Mouse (Mus musculus) stomach, embryonic 15.5 days (tissue): Measurements from ENCODE around the gene Foxn3. TPM values are rescaled to one million over a fixed set of nuclear protein-coding genes. Genes with fewer than 3 reads are reported as not detected.
A peak's percentile ranks its signal among the peaks of the same experiment; 100 is the strongest.

Experiments used
- ATAC-seq: fragments of 200-750 bp; cut with Nextera tagmentation; 2 replicates; pipeline ENCODE4 v1.8.0; 2017; ENCODE audit warnings: low read depth, moderate number of reproducible peaks, moderate TSS enrichment; ENCODE audit not compliant: insufficient read depth, low FRiP score
- H3K27ac ChIP-seq: fragments of 300-500 bp; sonication (generic); 2 replicates; pipeline ENCODE4 v1.5.1; 2015; ENCODE audit warnings: mild to moderate bottlenecking, inconsistent platforms
- H3K27me3 ChIP-seq: fragments of 300-500 bp; sonication (generic); replicated peaks from 2 replicates; pipeline ENCODE4 v1.6.1; 2015; ENCODE audit warnings: inconsistent platforms
- H3K36me3 ChIP-seq: fragments of 300-500 bp; sonication (generic); 2 replicates; pipeline ENCODE4 v1.6.1; 2015; ENCODE audit warnings: inconsistent platforms
- H3K4me1 ChIP-seq: fragments of 300-500 bp; sonication (generic); 2 replicates; pipeline ENCODE4 v1.6.1; 2015; ENCODE audit warnings: inconsistent platforms
- H3K4me2 ChIP-seq: fragments of 300-500 bp; sonication (generic); 2 replicates; pipeline ENCODE4 v1.6.1; 2015; ENCODE audit warnings: mild to moderate bottlenecking, inconsistent platforms
- H3K4me3 ChIP-seq: fragments of 300-500 bp; sonication (generic); replicated peaks from 2 replicates; pipeline ENCODE4 v1.5.1; 2015; ENCODE audit warnings: inconsistent platforms
- H3K9ac ChIP-seq: fragments of 300-500 bp; sonication (generic); 2 replicates; pipeline ENCODE4 v1.6.1; 2015; ENCODE audit warnings: inconsistent platforms
- H3K9me3 ChIP-seq: fragments of 300-500 bp; sonication (generic); 2 replicates; pipeline ENCODE4 v1.6.1; 2016; ENCODE audit warnings: inconsistent platforms
- WGBS: fragments of 180-500 bp; shearing (Covaris S2); methylation state at CpG from one replicate; pipeline ENCODE4 v1.1.7; 2015; 5-methylcytosine and 5-hydroxymethylcytosine counted together
- polyA plus RNA-seq: library from polyadenylated mRNA; unstranded; fragments of >200 nt; fragmentation: Nextera tagmentation; extraction: Ambion mirVana; gene quantifications from 2 replicates; pipeline ENCODE4 v1.2.1, GENCODE M21; 2015

The Foxn3 gene
- polyA plus RNA-seq, 1 experiment from 2014 or later: 58.0 TPM

DNA sequence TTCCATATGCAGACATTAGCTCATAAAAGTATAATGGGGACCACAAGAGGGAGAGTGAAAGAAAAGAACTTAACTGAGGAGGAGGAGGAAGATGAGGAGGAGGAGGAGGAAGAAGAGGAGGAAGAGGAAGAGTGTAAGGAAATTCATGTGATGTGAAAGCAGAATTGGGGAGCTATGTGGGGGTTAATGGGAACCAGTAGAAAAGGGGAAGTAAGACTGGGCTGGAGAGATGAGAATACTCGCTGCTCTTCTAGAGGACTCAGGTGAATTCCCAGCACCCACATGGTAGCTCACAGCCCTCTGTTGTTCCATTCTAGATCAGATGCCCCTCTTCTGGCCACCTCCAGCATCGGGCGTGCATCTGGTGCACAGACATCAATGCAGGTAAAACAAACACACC, 83.0 kb downstream of the Foxn3 start:
- no peak for ATAC-seq
- Histone ChIP-seq H3K9ac (no peak overlapping the region), H3K9me3 (no peaks in the 10 kb centered on the region), H3K27me3 (no peaks in the 10 kb centered on the region), H3K36me3 (0 out of 2 replicates have a peak, but pooled peaks cover 3% of the 10 kb centered on the region), H3K4me2 (no peak overlapping the region), H3K27ac (no peak overlapping the region), H3K4me3 (no peak overlapping the region), H3K4me1 (no peaks in the 10 kb centered on the region)
- WGBS: 76% methylated on average over 3 of the region's 3 CpGs

GRCm38 (mm10) chr12:99474176-99474575, 89.2 kb downstream of the Foxn3 start:
- Histone ChIP-seq H3K4me1 (no peaks in the 10 kb centered on the region), H3K36me3 (no peaks in the 10 kb centered on the region), H3K9ac (no peak overlapping the region), H3K9me3 (no peaks in the 10 kb centered on the region), H3K27me3 (no peaks in the 10 kb centered on the region), H3K27ac (no peak overlapping the region), H3K4me3 (no peak overlapping the region), H3K4me2 (no peak overlapping the region)
- WGBS: 42% methylated on average over 5 of the region's 5 CpGs
- no peak for ATAC-seq

- WGBS: 71% methylated on average over 10 of the region's 10 CpGs
- no peak overlapping the region for H3K9ac ChIP-seq
- no peak for ATAC-seq
- no peaks in the 10 kb centered on the region for H3K27me3 ChIP-seq
- no peak overlapping the region for H3K4me2 ChIP-seq
- no peaks in the 10 kb centered on the region for H3K4me1 ChIP-seq
- no peak overlapping the region for H3K27ac ChIP-seq
- H3K4me3 ChIP-seq: no peak overlapping the region
- H3K9me3 ChIP-seq: no peaks in the 10 kb centered on the region
- H3K36me3 ChIP-seq: no peaks in the 10 kb centered on the region
Measured at GRCm38 (mm10) chr12:99473406-99474133, 89.8 kb downstream of the Foxn3 start.

DNA sequence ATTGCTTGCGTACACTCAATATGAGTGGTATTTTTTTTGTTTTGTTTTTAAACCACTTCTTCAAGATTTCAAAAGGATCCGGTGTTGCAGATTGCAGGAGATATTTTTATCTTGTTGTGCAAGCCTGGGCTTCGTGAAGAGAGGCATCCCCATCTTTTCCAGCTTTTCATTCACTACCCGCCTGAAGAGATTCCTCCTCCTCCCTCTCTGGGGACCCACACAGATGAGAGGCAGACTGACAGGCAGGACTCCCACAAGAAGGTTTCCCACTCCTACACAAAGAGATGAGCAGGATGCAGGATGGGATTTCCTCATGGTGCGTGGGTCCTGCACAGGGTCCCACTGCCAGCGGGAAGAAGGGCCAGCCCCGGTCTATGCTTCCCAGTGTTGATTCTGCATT, 92.0 kb downstream of the Foxn3 start:
- no peak overlapping the region for H3K4me3 ChIP-seq
- H3K4me1 ChIP-seq: peaks cover 4% of the 10 kb centered on the region; the same call in 1 of the 2 replicates
- H3K36me3 ChIP-seq: no peaks in the 10 kb centered on the region
- H3K27me3 ChIP-seq: no peaks in the 10 kb centered on the region
- no peaks in the 10 kb centered on the region for H3K9me3 ChIP-seq
- H3K27ac ChIP-seq: no peak overlapping the region
- H3K4me2 ChIP-seq: no peak overlapping the region
- WGBS: 81% methylated on average over 7 of the region's 7 CpGs
- ATAC-seq: no peak
- H3K9ac ChIP-seq: no peak overlapping the region

DNA sequence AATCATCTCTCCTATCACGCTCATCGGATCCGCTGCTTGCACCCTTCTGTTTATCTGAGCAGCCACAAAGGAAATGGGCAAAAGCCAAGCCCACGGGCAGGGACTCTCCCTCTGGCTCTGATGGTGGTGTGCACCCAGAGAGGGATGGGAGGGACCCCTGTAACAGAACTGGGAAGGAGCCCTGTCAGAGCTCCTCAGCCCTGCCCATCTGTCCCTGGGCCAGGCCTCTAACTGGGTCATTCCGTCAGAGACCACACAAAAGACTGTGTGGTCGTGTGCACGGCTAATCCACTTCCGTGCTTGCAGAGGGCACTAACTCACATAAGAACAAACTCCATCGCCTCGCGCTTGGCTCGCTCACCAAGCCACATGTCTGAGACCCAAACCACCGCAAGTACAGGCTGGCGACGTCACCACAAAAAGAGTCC, 95.5 kb downstream of the Foxn3 start:
- Histone ChIP-seq H3K4me2 (peak overlapping the region; percentile 32), H3K27ac (no peak overlapping the region), H3K4me3 (no peak overlapping the region), H3K4me1 (peaks cover 4% of the 10 kb centered on the region; the same call in 1 of the 2 replicates), H3K9ac (no peak overlapping the region), H3K9me3 (no peaks in the 10 kb centered on the region), H3K36me3 (no peaks in the 10 kb centered on the region), H3K27me3 (no peaks in the 10 kb centered on the region)
- ATAC-seq: peak; percentile 56
- WGBS: 47% methylated on average over 15 of the region's 15 CpGs

GRCm38 (mm10) chr12:99467256-99467883, 96.0 kb downstream of the Foxn3 start:
- WGBS: 74% methylated on average over 12 of the region's 12 CpGs
- Histone ChIP-seq H3K9me3 (no peaks in the 10 kb centered on the region), H3K4me3 (no peak overlapping the region), H3K27ac (no peak overlapping the region), H3K4me2 (no peak overlapping the region), H3K9ac (no peak overlapping the region), H3K36me3 (no peaks in the 10 kb centered on the region), H3K4me1 (peaks cover 7% of the 10 kb centered on the region; the same call in 1 of the 2 replicates), H3K27me3 (no peaks in the 10 kb centered on the region)
- ATAC-seq: no peak

GRCm38 (mm10) chr12:99466426-99466825, 97.0 kb downstream of the Foxn3 start:
- Histone ChIP-seq H3K27ac (no peak overlapping the region), H3K4me2 (no peak overlapping the region), H3K36me3 (no peaks in the 10 kb centered on the region), H3K4me3 (no peak overlapping the region), H3K27me3 (no peaks in the 10 kb centered on the region), H3K4me1 (peaks cover 7% of the 10 kb centered on the region; the same call in 1 of the 2 replicates), H3K9me3 (no peaks in the 10 kb centered on the region), H3K9ac (no peak overlapping the region)
- ATAC-seq: no peak
- 77% methylated on average over 5 of the region's 5 CpGs for WGBS

- no peak for ATAC-seq
- H3K27ac ChIP-seq: no peak overlapping the region
- no peak overlapping the region for H3K4me3 ChIP-seq
- no peaks in the 10 kb centered on the region for H3K27me3 ChIP-seq
- no peaks in the 10 kb centered on the region for H3K9me3 ChIP-seq
- H3K4me2 ChIP-seq: no peak overlapping the region
- no peaks in the 10 kb centered on the region for H3K36me3 ChIP-seq
- no peak overlapping the region for H3K9ac ChIP-seq
- WGBS: 77% methylated on average over 5 of the region's 5 CpGs
- H3K4me1 ChIP-seq: peaks cover 7% of the 10 kb centered on the region; the same call in 1 of the 2 replicates
Measured at GRCm38 (mm10) chr12:99464291-99464690, 99.1 kb downstream of the Foxn3 start.

DNA sequence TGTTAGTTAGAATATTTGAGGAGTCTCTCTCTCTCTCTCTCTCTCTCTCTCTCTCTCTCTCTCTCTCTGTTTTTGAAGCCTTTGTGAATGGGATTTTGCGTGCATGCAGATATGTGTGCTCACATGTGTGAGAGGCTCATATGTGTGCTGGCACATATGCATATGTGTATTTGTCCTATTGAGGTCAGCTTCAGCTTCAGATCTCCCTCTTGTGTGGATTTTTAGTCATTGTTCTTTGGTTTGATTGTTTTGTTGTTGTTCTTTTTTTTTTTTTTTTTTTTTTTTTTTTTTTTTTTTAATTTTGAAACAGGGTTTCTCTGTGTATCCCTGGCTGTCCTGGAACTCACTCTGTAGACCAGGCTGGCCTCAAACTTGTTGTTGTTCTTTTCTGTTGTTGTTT, 100.5 kb downstream of the Foxn3 start:
- Histone ChIP-seq H3K36me3 (no peaks in the 10 kb centered on the region), H3K4me3 (no peak overlapping the region), H3K27me3 (no peaks in the 10 kb centered on the region), H3K4me1 (peaks cover 5% of the 10 kb centered on the region; the same call in 1 of the 2 replicates), H3K9ac (no peak overlapping the region), H3K27ac (no peak overlapping the region), H3K9me3 (no peaks in the 10 kb centered on the region), H3K4me2 (no peak overlapping the region)
- WGBS: 91% methylated on average over 1 of the region's 1 CpGs
- no peak for ATAC-seq

DNA sequence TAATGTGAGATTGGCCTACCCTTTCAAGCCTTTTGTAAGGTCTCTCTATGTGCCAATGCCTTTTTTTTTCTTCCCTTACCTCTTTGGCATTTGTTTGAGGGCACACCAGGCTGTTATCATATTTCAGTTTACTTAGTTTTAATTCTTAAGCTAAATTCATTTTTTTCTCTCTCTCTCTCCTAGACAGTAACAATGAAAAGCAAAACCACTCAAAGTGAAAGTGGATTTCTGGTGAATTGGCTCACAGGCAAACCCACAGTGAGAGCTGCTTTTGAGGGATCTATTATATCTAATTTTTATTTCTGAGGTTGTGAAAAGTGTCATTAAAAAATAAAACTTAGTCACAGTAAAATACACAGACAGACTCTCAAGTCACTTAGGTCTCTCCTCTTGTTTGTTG, 101.1 kb downstream of the Foxn3 start:
- Histone ChIP-seq H3K4me2 (peak overlapping the region; percentile 5; the same call in 1 of the 2 replicates), H3K4me3 (no peak overlapping the region), H3K27me3 (no peaks in the 10 kb centered on the region), H3K4me1 (peaks cover 7% of the 10 kb centered on the region; the same call in 1 of the 2 replicates), H3K36me3 (no peaks in the 10 kb centered on the region), H3K9me3 (no peaks in the 10 kb centered on the region), H3K9ac (no peak overlapping the region), H3K27ac (no peak overlapping the region)
- no peak for ATAC-seq

DNA sequence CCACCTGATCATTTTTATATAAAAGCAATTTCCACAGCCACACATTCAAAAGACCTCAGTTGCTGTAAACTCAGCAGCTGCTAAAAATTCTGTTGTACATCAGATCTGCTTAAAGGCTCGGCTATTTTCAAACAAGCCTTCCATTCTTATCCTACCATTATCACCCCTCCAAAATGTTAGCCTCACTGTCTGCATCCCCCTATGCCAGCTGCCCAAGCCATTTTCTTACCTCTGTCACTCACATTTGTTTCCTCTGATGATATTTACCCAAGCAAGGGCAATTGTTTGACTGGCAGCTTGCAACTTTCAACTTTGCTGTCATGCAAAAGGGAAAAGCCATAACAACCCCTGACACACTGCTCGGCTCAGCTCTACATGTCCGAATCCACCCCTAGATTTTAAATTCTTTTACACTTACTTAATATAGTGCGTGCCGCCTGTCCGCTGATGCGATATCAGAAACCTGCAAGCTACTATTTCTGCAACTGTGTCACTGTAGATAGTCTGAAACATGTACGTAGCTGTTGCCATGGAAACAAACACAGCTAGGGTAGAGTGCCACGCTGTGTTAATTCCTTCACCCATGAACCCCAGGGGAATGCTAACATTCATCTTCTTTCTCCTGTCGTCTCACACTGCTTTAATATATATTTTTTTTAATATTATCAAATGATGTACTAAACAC, 105.7 kb downstream of the Foxn3 start:
- Histone ChIP-seq H3K9me3 (no peaks in the 10 kb centered on the region), H3K4me1 (peaks cover 10% of the 10 kb centered on the region; the same call in 1 of the 2 replicates), H3K36me3 (no peaks in the 10 kb centered on the region), H3K9ac (no peak overlapping the region), H3K4me3 (no peak overlapping the region), H3K27me3 (no peaks in the 10 kb centered on the region), H3K27ac (no peak overlapping the region), H3K4me2 (no peak overlapping the region)
- ATAC-seq: peak; percentile 72; the same call in 1 of the 2 replicates
- 48% methylated on average over 10 of the region's 10 CpGs for WGBS

- 89% methylated on average over 8 of the region's 8 CpGs for WGBS
- no peak for ATAC-seq
Measured at GRCm38 (mm10) chr12:99455580-99455979, 107.8 kb downstream of the Foxn3 start.

More at GRCm38 (mm10) chr12:99455580-99455979, 107.8 kb downstream of the Foxn3 start:
- H3K27ac ChIP-seq: no peak overlapping the region
- H3K4me2 ChIP-seq: no peak overlapping the region
- H3K9ac ChIP-seq: no peak overlapping the region
- H3K9me3 ChIP-seq: no peaks in the 10 kb centered on the region
- no peaks in the 10 kb centered on the region for H3K36me3 ChIP-seq
- H3K4me3 ChIP-seq: no peak overlapping the region
- 0 out of 2 replicates have a peak, but pooled peaks cover 8% of the 10 kb centered on the region for H3K4me1 ChIP-seq
- no peaks in the 10 kb centered on the region for H3K27me3 ChIP-seq
